Mouse (Mus musculus) small intestine, adult 2 months (tissue): ENCODE measurements around the gene Sytl1. TPM values are rescaled to one million over a fixed set of nuclear protein-coding genes. Genes with fewer than 3 reads are reported as not detected.

Source experiments
- H3K27ac ChIP-seq: fragments of 200-500 bp; 2 replicates; pipeline ENCODE4 v1.5.1; 2012; ENCODE audit warnings: low read depth, low read length, control low read depth, inconsistent platforms; ENCODE audit not compliant: insufficient read depth
- H3K27me3 ChIP-seq: fragments of 200-500 bp; 2 replicates; pipeline ENCODE4 v1.6.1; 2012; ENCODE audit warnings: mild to moderate bottlenecking, moderate library complexity, low read length, inconsistent platforms; ENCODE audit not compliant: control insufficient read depth, insufficient read depth
- H3K36me3 ChIP-seq: fragments of 200-500 bp; 2 replicates; pipeline ENCODE4 v1.6.1; 2012; ENCODE audit warnings: mild to moderate bottlenecking, low read length, control low read depth, inconsistent platforms; ENCODE audit not compliant: control insufficient read depth, insufficient read depth
- H3K4me1 ChIP-seq: fragments of 200-500 bp; 2 replicates; pipeline ENCODE4 v1.6.1; 2012; ENCODE audit warnings: low read length, inconsistent platforms, mixed read lengths; ENCODE audit not compliant: control insufficient read depth, insufficient read depth, insufficient read length
- H3K4me3 ChIP-seq: fragments of 200-500 bp; 2 replicates; pipeline ENCODE4 v1.5.1; 2012; ENCODE audit warnings: low read depth, mild to moderate bottlenecking, control low read depth, inconsistent platforms, low read length, moderate library complexity
- CTCF ChIP-seq: fragments of 200-500 bp; IDR thresholded peaks from 2 replicates; pipeline ENCODE4 v1.5.1; 2012; ENCODE audit warnings: low read depth, mild to moderate bottlenecking, control low read depth, inconsistent platforms, low read length, moderate library complexity, mixed read lengths; ENCODE audit not compliant: insufficient replicate concordance, insufficient read length; ENCODE audit errors: extremely low read depth
- POLR2A ChIP-seq: fragments of 200-500 bp; IDR thresholded peaks from 2 replicates; pipeline ENCODE4 v1.6.1; 2012; ENCODE audit warnings: low read depth, mild to moderate bottlenecking, control low read depth, inconsistent platforms, low read length, moderate library complexity
- WGBS: fragments of 180-500 bp; shearing (Covaris S2); methylation state at CpG from one replicate; pipeline ENCODE4 v1.1.7; 2018; 5-methylcytosine and 5-hydroxymethylcytosine counted together
- polyA plus RNA-seq: library from polyadenylated mRNA; depleted of rRNA; stranded (reverse); fragments of >200 nt; gene quantifications from 2 replicates; pipeline ENCODE4 v1.2.3, GENCODE M21; 2012

The Sytl1 gene
- polyA plus RNA-seq, 1 experiment = 10.9 TPM

DNA sequence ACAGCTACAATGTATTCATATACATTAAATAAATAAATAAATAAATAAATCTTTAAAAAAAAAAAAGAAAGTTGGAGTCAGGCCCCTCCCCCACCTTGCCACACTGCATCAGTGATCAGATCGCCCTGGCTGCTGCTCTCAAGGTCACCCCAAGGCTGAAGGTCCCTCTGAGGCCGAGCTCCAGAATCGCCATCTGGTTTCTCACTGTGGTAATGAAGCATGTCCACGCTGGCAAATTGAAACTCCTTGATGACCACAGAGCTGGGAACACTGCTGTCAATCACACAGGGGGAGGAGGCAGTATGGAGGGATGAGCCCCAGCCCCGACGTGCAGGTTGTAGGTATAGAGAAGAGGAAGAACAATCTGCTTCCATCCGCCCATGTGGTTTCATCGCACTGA is 35.3 kb downstream of the Sytl1 start:
- Histone ChIP-seq H3K4me1 (no peaks in the 10 kb centered on the region), H3K4me3 (no peak overlapping the region), H3K36me3 (no peaks in the 10 kb centered on the region), H3K27ac (no peak overlapping the region), H3K27me3 (no peaks in the 10 kb centered on the region)
- TF ChIP-seq POLR2A = no peak
- TF ChIP-seq CTCF = no peak
- 65% methylated on average over 8 of the region's 8 CpGs for WGBS

DNA sequence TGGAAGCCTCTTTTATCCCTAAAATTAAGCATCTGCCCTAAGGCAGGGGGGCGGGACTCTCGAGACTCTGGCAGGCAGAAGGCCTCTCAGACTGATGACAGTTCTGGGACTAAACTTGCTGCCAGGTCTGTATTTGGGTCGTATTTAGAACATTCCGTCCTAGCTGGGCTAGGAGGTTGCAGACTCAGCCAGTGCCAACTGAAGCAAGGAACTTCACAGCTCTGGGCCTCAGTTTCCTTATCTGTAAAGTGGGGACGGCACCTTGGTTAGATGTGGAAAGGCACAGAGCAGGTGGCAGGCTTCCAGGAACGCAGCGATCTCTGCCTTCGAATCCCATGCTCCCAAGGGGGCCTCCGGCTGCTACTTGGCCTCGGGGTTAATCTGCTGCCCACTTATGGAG is 36.8 kb downstream of the Sytl1 start:
- 74% methylated on average over 10 of the region's 10 CpGs for WGBS
- no peaks in the 10 kb centered on the region for H3K4me1 ChIP-seq
- no peak for TF ChIP-seq CTCF
- no peak for TF ChIP-seq POLR2A
- no peaks in the 10 kb centered on the region for H3K27me3 ChIP-seq
- no peaks in the 10 kb centered on the region for H3K36me3 ChIP-seq
- no peak overlapping the region for H3K27ac ChIP-seq
- H3K4me3 ChIP-seq = no peak overlapping the region

DNA sequence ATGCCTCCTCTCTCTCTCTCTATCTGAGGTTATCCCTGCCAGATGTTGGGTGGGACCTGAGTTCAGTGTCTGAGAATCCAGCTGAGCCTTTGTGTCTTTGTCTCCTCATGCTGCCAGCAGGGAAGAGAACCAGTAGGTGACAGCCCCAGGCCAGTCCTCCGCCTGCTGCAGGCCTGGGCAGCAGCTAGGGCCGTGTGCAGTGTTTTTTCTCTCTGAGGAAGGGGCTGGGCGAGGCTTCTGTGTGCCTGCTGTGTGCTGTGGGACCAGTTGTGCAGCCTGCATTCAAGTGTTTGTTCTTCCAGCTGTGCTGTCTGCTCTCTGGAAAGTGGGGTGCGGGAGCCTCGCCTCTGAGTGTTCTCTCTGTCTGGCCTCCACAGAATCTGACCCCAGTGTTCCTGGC is 39.0 kb downstream of the Sytl1 start:
- Histone ChIP-seq H3K27me3 (no peaks in the 10 kb centered on the region), H3K36me3 (no peaks in the 10 kb centered on the region), H3K4me1 (peaks cover 5% of the 10 kb centered on the region; the same call in 1 of the 2 replicates), H3K27ac (no peak overlapping the region), H3K4me3 (no peak overlapping the region)
- TF ChIP-seq CTCF (no peak), POLR2A (no peak)
- 69% methylated on average over 5 of the region's 5 CpGs for WGBS

DNA sequence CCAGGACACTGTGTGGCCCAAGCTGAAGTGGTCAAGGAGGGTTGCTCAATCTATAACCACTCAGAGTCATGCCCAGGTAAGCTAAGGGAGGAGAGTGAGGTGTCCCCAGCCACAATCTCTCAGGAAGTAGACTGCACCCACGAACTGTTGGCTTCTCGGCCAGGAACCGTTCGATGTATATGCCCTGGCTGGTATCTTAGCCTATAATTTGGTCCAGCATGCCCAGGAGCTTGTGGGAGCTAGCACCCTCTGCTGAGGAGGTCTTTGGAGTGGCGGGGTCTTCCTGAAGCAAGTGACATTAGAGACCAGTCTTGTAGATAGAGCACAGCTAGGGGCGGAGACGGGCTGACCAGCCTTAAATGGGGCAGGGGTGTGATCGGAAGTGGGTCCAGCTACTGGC is 41.2 kb downstream of the Sytl1 start:
- Histone ChIP-seq H3K4me3 (no peak overlapping the region), H3K4me1 (peaks cover 5% of the 10 kb centered on the region; the same call in 1 of the 2 replicates), H3K27ac (no peak overlapping the region), H3K27me3 (no peaks in the 10 kb centered on the region), H3K36me3 (no peaks in the 10 kb centered on the region)
- TF ChIP-seq POLR2A = no peak
- TF ChIP-seq CTCF = no peak
- 91% methylated on average over 8 of the region's 8 CpGs for WGBS

DNA sequence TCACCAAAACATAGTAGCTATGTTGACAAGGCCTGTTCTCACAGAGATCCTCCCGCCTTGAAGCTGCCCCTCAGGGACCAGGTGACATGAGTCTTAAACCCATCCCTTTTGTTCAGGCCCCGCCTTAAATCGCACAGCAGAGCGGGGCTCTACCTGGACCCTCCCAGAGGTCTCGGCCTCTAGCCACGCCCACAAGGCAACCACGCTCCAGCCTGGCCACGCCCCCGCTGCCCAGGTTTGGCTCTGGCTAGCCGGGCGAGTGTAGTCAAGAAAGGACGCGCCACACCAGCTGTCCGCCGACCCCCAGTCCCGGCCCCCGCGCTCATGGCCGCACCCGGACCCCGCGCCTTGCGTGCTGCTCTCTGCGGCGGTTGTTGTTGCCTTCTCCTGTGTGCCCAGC is 42.3 kb downstream of the Sytl1 start:
- Histone ChIP-seq H3K27ac (no peak overlapping the region), H3K4me1 (peaks cover 5% of the 10 kb centered on the region; the same call in 1 of the 2 replicates), H3K4me3 (peak overlapping the region; percentile 30; the same call in 1 of the 2 replicates), H3K27me3 (no peaks in the 10 kb centered on the region), H3K36me3 (no peaks in the 10 kb centered on the region)
- WGBS = 11% methylated on average over 25 of the region's 25 CpGs
- TF ChIP-seq CTCF (no peak), POLR2A (no peak)

DNA sequence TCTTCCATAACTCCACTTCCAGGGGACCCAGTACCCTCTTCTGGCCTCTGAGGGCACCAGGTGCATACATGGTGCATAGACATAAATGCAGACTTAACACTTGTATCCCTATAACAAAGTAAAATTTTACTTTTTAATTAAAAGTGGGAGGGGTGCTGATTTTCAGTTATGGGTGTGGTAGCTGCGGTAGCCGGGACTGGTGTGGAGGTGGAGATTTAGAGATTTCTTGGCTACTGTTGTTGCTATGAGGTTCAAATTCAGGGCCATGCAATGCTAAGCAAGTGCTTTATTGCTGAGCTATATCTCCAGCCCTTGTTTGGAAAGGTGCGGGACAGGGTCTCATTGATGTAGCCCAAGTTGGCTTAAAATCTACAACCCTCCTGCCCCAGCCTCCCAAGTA is 44.2 kb downstream of the Sytl1 start:
- H3K27me3 ChIP-seq = no peaks in the 10 kb centered on the region
- 64% methylated on average over 3 of the region's 3 CpGs for WGBS

DNA sequence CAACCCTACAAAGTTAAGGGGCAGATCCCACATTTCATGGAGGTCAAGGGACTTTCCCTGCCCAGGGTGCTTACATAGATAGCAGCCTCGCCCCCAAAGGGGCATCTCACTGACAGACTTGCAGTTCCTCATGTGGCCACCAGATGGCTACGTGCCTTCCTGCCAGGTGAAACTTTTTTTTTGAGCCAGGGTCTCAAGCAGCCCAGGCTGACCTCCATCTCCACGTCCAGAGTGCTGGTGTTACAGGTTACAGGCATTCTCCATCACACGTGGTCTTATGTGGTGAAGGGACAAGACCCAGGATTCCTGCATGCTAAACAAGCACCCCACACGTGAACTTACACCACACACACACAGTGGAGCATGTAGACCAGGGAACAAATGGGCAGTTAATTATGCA is 45.3 kb downstream of the Sytl1 start:
- H3K36me3 ChIP-seq = no peaks in the 10 kb centered on the region
- no peak overlapping the region for H3K4me3 ChIP-seq
- H3K27ac ChIP-seq = no peak overlapping the region
- 9% methylated on average over 5 of the region's 5 CpGs for WGBS
- peaks cover 11% of the 10 kb centered on the region for H3K4me1 ChIP-seq
- TF ChIP-seq CTCF (peak; percentile 84; the same call in 1 of the 2 replicates), POLR2A (no peak)
- H3K27me3 ChIP-seq = no peaks in the 10 kb centered on the region; the same call in 1 of the 2 replicates

More for the DNA sequence above, 44.2 kb downstream of the Sytl1 start:
- H3K36me3 ChIP-seq = no peaks in the 10 kb centered on the region
- peaks cover 5% of the 10 kb centered on the region; the same call in 1 of the 2 replicates for H3K4me1 ChIP-seq
- no peak overlapping the region for H3K27ac ChIP-seq
- H3K4me3 ChIP-seq = no peak overlapping the region
- TF ChIP-seq POLR2A = no peak
- no peak for TF ChIP-seq CTCF

DNA sequence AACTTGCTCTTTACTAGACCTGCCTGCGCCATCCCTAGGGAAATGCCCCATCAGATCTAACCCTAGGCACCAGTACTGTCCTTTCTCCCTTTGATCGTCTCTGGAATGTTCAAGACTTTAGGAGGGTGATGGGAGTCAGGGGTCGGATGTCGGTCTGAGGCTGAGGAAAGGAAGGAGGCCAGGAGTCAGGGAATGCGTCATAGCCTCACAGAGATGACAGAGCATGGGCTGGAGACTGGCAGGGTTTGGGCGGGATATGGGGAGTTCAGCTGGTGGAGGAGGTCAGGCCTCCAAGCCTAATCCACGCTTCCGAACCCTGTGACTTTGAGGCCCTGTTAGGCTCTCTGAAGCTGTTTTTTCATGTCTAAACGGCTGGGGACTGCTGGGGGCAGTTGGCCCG is 49.3 kb downstream of the Sytl1 start:
- WGBS = 53% methylated on average over 10 of the region's 10 CpGs
- H3K4me3 ChIP-seq = no peak overlapping the region
- H3K27me3 ChIP-seq = peaks cover 2% of the 10 kb centered on the region; the same call in 1 of the 2 replicates
- no peaks in the 10 kb centered on the region for H3K36me3 ChIP-seq
- H3K4me1 ChIP-seq = peaks cover 11% of the 10 kb centered on the region
- no peak overlapping the region for H3K27ac ChIP-seq
- TF ChIP-seq CTCF (no peak), POLR2A (no peak)
